Mouse (Mus musculus) cerebellum, adult 2 months (tissue): ENCODE results near the gene Slc32a1.

Experiments used
- CTCF ChIP-seq: fragments of 200-500 bp; IDR thresholded peaks from 2 replicates; pipeline ENCODE4 v1.5.1; 2011; ENCODE audit warnings: low read depth, mild to moderate bottlenecking, control low read depth, low read length, moderate library complexity, borderline replicate concordance; ENCODE audit not compliant: insufficient read depth
- POLR2A ChIP-seq: fragments of 200-500 bp; IDR thresholded peaks from 2 replicates; pipeline ENCODE4 v1.6.1; 2011; ENCODE audit warnings: low read length, control low read depth, borderline replicate concordance; ENCODE audit not compliant: insufficient read depth

GRCm38 (mm10) chr2:158658822-158659221 is 48.3 kb downstream of the Slc32a1 start:
- no peak for TF ChIP-seq CTCF
- no peak for TF ChIP-seq POLR2A
